Mouse (Mus musculus) layer of hippocampus, adult 2 months (tissue): Measurements from ENCODE around the gene Sult1e1. TPM values are rescaled to one million over a fixed set of nuclear protein-coding genes. Genes with fewer than 3 reads are reported as not detected.

Source experiments
- DNase-seq, 2 experiments: peaks; one replicate each; pipeline ENCODE4 v3.0.0; 2022; ENCODE audit warnings: low spot score in 2 of 2
- H3K27ac ChIP-seq: fragments of 200-600 bp; 2 replicates; pipeline ENCODE4 v1.8.1; 2022
- H3K4me3 ChIP-seq: fragments of 200-600 bp; 2 replicates; pipeline ENCODE4 v1.8.1; 2022; ENCODE audit warnings: mild to moderate bottlenecking
- CTCF ChIP-seq: fragments of 200-600 bp; conservative IDR thresholded peaks from 2 replicates; pipeline ENCODE4 v1.8.1; 2022; ENCODE audit warnings: antibody characterized with exemption, mild to moderate bottlenecking, moderate library complexity
- long read RNA-seq, 2 experiments: library from polyadenylated mRNA; stranded (forward); transcript quantifications; one replicate each; pipeline ENCODE4 v2.0.0; 2021; ENCODE audit warnings: borderline mapping rate in 2 of 2
- total RNA-seq, 2 experiments: library from RNA; stranded (reverse); gene quantifications; 2 replicates each; pipeline ENCODE4 v1.2.3; 2021

The Sult1e1 gene
- not detected for total RNA-seq
- long read RNA-seq, experiment 1, result 0 reads
- long read RNA-seq, experiment 2, result 0 reads

DNA sequence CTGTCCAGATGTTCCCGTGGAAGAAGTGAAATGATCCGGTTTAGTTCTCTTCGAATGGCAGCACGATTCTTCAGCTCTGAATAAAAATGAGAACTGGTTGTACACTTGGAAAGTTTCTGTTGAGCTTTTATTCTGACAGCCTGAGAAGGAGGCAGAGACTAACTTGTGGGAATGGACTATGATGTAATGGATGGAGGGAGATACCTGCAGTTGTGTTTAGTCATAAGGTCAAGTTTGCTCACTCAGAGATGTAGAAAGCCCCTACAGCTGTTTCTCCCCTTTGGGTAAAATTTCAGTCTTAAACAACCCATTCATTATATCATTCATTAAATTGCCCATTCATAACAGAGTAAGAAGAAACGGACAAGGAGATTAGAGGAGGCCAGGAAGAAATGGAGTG, at the start of gene Sult1e1:
Gene Sult1e1, minus strand, starts transcription at position 101 of the 400 bp plus-strand sequence.
- no peak for TF ChIP-seq CTCF
- no peak for DNase-seq
- Histone ChIP-seq H3K4me3 (no peak within 1 kb of the TSS), H3K27ac (no peak within 1 kb of the TSS)

DNA sequence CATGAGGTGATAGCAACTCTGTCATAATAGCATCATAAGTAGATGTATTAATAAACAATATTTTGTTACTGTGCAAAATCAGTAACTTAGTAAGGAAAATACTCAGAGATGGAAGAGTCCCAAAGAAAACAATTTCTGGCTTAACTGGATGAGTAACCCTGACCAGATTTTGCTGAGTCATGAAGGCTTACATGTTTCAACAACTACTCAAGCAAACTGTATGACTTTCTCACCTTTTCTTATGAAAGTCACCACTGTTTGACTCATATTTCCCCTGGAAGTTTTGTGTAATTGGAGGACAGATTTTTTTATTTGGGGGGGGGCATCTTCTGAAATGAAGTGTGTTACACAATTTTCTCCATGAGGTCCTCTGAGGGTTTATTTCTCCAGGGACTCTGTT, 31.3 kb upstream of the Sult1e1 start:
- DNase-seq, result no peak
- TF ChIP-seq CTCF, result no peak
- H3K4me3 ChIP-seq, result no peak overlapping the region
- no peak overlapping the region for H3K27ac ChIP-seq

DNA sequence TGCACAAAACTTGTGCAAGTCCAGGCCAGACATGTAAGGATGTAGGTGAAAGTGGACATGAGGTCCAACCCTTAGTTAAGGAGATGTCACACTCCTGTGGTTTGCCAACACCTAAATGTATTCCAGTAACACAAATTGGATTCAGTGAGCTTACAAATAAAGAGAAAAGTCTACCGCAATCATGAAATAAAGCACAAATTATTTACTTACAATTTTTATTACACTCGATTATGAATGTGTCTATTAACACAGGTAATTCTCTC, 23.7 kb upstream of the Sult1e1 start:
- no peak for DNase-seq
- no peak overlapping the region for H3K4me3 ChIP-seq
- no peak overlapping the region for H3K27ac ChIP-seq
- no peak for TF ChIP-seq CTCF

- Histone ChIP-seq H3K4me3 (no peak overlapping the region), H3K27ac (no peak overlapping the region)
- DNase-seq, result no peak
- no peak for TF ChIP-seq CTCF
Measured at GRCm38 (mm10) chr5:87614364-87615127, 23.2 kb upstream of the Sult1e1 start.

DNA sequence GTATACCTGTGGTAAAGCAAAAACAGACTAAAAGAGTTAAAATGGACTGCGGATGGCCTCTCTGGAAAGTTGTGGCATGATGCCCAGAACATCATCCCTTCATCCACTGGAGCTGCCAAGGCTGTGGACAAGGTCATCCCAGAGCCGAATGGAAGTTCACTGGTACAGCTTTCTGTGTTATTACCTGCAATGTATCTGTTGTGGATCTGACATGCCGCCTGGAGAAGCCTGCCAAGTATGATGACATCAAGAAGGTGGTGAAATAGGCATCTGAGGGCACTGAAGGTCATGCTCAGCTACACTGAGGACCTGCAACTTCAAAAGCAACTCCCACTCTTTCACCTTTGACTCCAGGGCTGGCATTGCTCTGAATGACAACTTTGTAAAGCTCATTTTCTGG, 9.6 kb upstream of the Sult1e1 start:
- Histone ChIP-seq H3K27ac (no peak overlapping the region), H3K4me3 (no peak overlapping the region)
- no peak for TF ChIP-seq CTCF
- no peak for DNase-seq

DNA sequence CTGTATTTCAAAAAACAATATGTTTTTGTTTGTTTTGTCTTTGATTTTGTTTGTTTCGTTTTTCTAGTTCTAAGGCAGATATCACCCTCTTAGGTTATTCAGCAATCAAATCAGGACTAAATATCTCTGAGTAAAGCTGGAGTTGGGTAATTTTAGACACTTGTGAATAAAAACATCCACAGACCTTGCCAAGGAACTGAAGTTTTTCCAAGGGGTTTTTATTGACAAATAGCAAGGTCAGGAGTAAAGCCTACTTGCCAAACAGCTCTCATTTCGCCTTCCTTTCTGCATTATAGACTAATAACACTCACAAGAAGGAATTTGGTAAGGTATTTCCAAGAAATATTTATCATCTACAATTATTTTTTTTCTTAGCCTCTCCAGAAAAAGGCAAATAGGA, 6.5 kb upstream of the Sult1e1 start:
- Histone ChIP-seq H3K4me3 (no peak overlapping the region), H3K27ac (no peak overlapping the region)
- no peak for DNase-seq
- no peak for TF ChIP-seq CTCF

DNA sequence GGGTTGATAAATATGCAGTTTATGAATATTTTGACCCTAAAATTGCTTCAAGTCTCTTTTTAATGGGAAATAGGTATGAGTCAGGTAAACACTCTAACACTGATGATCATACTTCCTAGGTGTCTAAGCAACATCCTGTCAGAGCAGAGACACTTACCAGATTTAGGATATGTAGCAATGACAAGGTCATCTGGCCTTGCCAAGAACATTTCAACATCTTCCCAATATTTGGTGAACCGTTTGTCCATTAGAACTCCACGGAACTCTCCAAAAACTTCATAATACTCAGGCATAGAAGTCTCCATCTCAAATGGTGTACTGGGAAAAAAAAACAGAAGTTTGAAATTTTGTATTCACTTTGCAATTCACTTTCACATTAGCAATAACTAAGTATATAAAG, 1.5 kb downstream of the Sult1e1 start:
- no peak for TF ChIP-seq CTCF
- no peak overlapping the region for H3K4me3 ChIP-seq
- no peak for DNase-seq
- H3K27ac ChIP-seq, result no peak overlapping the region

- no peak overlapping the region for H3K4me3 ChIP-seq
- no peak for TF ChIP-seq CTCF
- no peak for DNase-seq
Measured at GRCm38 (mm10) chr5:87580389-87580788, 11.0 kb downstream of the Sult1e1 start.

GRCm38 (mm10) chr5:87574174-87574573, 17.2 kb downstream of the Sult1e1 start:
- no peak for TF ChIP-seq CTCF
- DNase-seq, result no peak
- Histone ChIP-seq H3K27ac (no peak overlapping the region), H3K4me3 (no peak overlapping the region)

More at GRCm38 (mm10) chr5:87580389-87580788, 11.0 kb downstream of the Sult1e1 start:
- H3K27ac ChIP-seq, result no peak overlapping the region

GRCm38 (mm10) chr5:87573490-87573889, 17.9 kb downstream of the Sult1e1 start:
- no peak overlapping the region for H3K27ac ChIP-seq
- no peak for DNase-seq
- TF ChIP-seq CTCF, result no peak
- H3K4me3 ChIP-seq, result no peak overlapping the region

GRCm38 (mm10) chr5:87572781-87573180, 18.6 kb downstream of the Sult1e1 start:
- H3K27ac ChIP-seq, result no peak overlapping the region
- TF ChIP-seq CTCF, result no peak
- DNase-seq, result no peak
- H3K4me3 ChIP-seq, result no peak overlapping the region

- TF ChIP-seq CTCF, result no peak
Measured at GRCm38 (mm10) chr5:87568845-87569244, 22.5 kb downstream of the Sult1e1 start, which contains the start of gene Sult1d1. Gene Sult1d1, minus strand, starts transcription at chr5:87569027.

GRCm38 (mm10) chr5:87567306-87567705, 24.1 kb downstream of the Sult1e1 start:
- no peak for DNase-seq
- no peak for TF ChIP-seq CTCF
- H3K4me3 ChIP-seq, result no peak overlapping the region
- H3K27ac ChIP-seq, result no peak overlapping the region

More at GRCm38 (mm10) chr5:87568845-87569244, 22.5 kb downstream of the Sult1e1 start, which contains the start of gene Sult1d1:
- Histone ChIP-seq H3K4me3 (no peak within 1 kb of the TSS), H3K27ac (no peak within 1 kb of the TSS)
- no peak for DNase-seq

DNA sequence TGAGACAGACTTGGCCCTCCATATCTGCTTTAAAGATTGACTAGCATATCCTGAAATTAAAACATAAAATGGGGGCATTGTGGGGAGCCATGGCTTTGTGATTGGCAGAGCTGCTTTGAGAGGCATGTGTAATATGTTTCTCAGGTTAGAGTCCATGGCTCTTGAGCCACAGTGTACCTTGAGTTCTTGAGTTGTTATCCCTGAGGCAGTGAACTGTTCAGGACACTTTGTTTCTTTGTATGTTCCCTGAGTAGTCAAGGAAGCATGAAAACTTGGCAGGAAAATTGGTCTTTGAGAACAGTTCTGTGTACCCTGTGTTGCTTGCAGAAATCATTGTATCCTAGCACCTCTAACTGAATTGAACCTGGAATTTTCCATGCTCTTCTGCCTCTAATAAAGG, 28.4 kb downstream of the Sult1e1 start:
- TF ChIP-seq CTCF, result no peak
- H3K27ac ChIP-seq, result no peak overlapping the region
- H3K4me3 ChIP-seq, result no peak overlapping the region
- DNase-seq, result no peak

DNA sequence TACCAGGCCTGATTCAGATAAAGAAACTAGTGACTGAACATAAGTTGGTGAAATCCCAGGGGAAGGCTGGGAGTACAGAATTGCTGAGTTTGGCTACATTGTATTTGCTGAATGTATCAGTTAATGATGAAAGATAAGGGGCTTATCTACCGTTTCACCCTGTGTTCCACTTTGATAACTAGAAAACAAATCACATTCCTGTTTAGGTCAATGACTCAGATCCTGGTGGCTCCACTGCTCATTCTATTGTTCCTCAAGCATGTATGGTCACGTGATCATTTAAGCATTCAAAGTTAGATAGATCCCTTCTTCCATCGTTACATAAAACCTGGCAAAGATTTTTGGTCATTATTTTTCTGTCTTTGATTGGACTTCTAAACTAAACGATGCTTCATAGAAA, 28.9 kb downstream of the Sult1e1 start:
- no peak overlapping the region for H3K27ac ChIP-seq
- TF ChIP-seq CTCF, result no peak
- no peak for DNase-seq
- no peak overlapping the region for H3K4me3 ChIP-seq
